Mouse (Mus musculus): ENCODE results near the gene Cacna1e. TPM values are rescaled to one million over a fixed set of nuclear protein-coding genes. Genes with fewer than 3 reads are reported as not detected.

Cacna1e gene
- polyA plus RNA-seq, 1 experiment = not detected

- Histone ChIP-seq H3K4me3 (ENCODE audit: insufficient read depth, low read length) (no peak overlapping the region), H3K27ac (ENCODE audit: insufficient read depth, low read depth, low read length) (no peak overlapping the region), H3K4me1 (ENCODE audit: control insufficient read depth, insufficient read depth, low read length) (no peaks in the 10 kb centered on the region)
- TF ChIP-seq POLR2A (IDR thresholded peaks at IDR 0.05; ENCODE audit: borderline replicate concordance, low read depth, low read length) (no peak), CTCF (IDR thresholded peaks at IDR 0.05; ENCODE audit: low read depth, low read length) (no peak)
Measured at GRCm38 (mm10) chr1:154770542-154770941, 113.8 kb downstream of the Cacna1e start.

GRCm38 (mm10) chr1:154763132-154763531 is 121.2 kb downstream of the Cacna1e start:
- Histone ChIP-seq H3K4me3 (ENCODE audit: insufficient read depth, low read length) (no peak overlapping the region), H3K27ac (ENCODE audit: insufficient read depth, low read depth, low read length) (no peak overlapping the region), H3K4me1 (ENCODE audit: control insufficient read depth, insufficient read depth, low read length) (no peaks in the 10 kb centered on the region)
- no peak for TF ChIP-seq CTCF (IDR thresholded peaks at IDR 0.05; ENCODE audit: low read depth, low read length)
- no peak for TF ChIP-seq POLR2A (IDR thresholded peaks at IDR 0.05; ENCODE audit: borderline replicate concordance, low read depth, low read length)

GRCm38 (mm10) chr1:154752081-154752480 is 132.2 kb downstream of the Cacna1e start:
- Histone ChIP-seq H3K4me1 (ENCODE audit: control insufficient read depth, insufficient read depth, low read length) (no peaks in the 10 kb centered on the region), H3K27ac (ENCODE audit: insufficient read depth, low read depth, low read length) (no peak overlapping the region)
- TF ChIP-seq POLR2A (IDR thresholded peaks at IDR 0.05; ENCODE audit: borderline replicate concordance, low read depth, low read length) (no peak), CTCF (IDR thresholded peaks at IDR 0.05; ENCODE audit: low read depth, low read length) (no peak)

GRCm38 (mm10) chr1:154748531-154748930 is 135.8 kb downstream of the Cacna1e start:
- Histone ChIP-seq H3K27ac (ENCODE audit: insufficient read depth, low read depth, low read length) (no peak overlapping the region), H3K4me3 (ENCODE audit: insufficient read depth, low read length) (no peak overlapping the region)
- TF ChIP-seq CTCF (IDR thresholded peaks at IDR 0.05; ENCODE audit: low read depth, low read length) = no peak
- no peak for TF ChIP-seq POLR2A (IDR thresholded peaks at IDR 0.05; ENCODE audit: borderline replicate concordance, low read depth, low read length)

More at GRCm38 (mm10) chr1:154752081-154752480, 132.2 kb downstream of the Cacna1e start:
- no peak overlapping the region for H3K4me3 ChIP-seq (ENCODE audit: insufficient read depth, low read length)

GRCm38 (mm10) chr1:154745241-154745640 is 139.1 kb downstream of the Cacna1e start:
- H3K4me3 ChIP-seq (ENCODE audit: insufficient read depth, low read length) = no peak overlapping the region
- H3K27ac ChIP-seq (ENCODE audit: insufficient read depth, low read depth, low read length) = no peak overlapping the region
- H3K4me1 ChIP-seq (ENCODE audit: control insufficient read depth, insufficient read depth, low read length) = no peaks in the 10 kb centered on the region
- TF ChIP-seq POLR2A (IDR thresholded peaks at IDR 0.05; ENCODE audit: borderline replicate concordance, low read depth, low read length) = no peak
- no peak for TF ChIP-seq CTCF (IDR thresholded peaks at IDR 0.05; ENCODE audit: low read depth, low read length)

More at GRCm38 (mm10) chr1:154748531-154748930, 135.8 kb downstream of the Cacna1e start:
- H3K4me1 ChIP-seq (ENCODE audit: control insufficient read depth, insufficient read depth, low read length) = no peaks in the 10 kb centered on the region

GRCm38 (mm10) chr1:154730411-154730961 is 153.8 kb downstream of the Cacna1e start:
- TF ChIP-seq POLR2A (IDR thresholded peaks at IDR 0.05; ENCODE audit: borderline replicate concordance, low read depth, low read length) (no peak), CTCF (IDR thresholded peaks at IDR 0.05; ENCODE audit: low read depth, low read length) (no peak)
- H3K4me1 ChIP-seq (ENCODE audit: control insufficient read depth, insufficient read depth, low read length) = no peaks in the 10 kb centered on the region
- H3K27ac ChIP-seq (ENCODE audit: insufficient read depth, low read depth, low read length) = no peak overlapping the region
- H3K4me3 ChIP-seq (ENCODE audit: insufficient read depth, low read length) = no peak overlapping the region

- TF ChIP-seq POLR2A (IDR thresholded peaks at IDR 0.05; ENCODE audit: borderline replicate concordance, low read depth, low read length) (no peak), CTCF (IDR thresholded peaks at IDR 0.05; ENCODE audit: low read depth, low read length) (no peak)
- Histone ChIP-seq H3K27ac (ENCODE audit: insufficient read depth, low read depth, low read length) (no peak overlapping the region), H3K4me1 (ENCODE audit: control insufficient read depth, insufficient read depth, low read length) (no peaks in the 10 kb centered on the region), H3K4me3 (ENCODE audit: insufficient read depth, low read length) (no peak overlapping the region)
Measured at GRCm38 (mm10) chr1:154729269-154729980, 154.9 kb downstream of the Cacna1e start.

- Histone ChIP-seq H3K4me1 (ENCODE audit: control insufficient read depth, insufficient read depth, low read length) (no peaks in the 10 kb centered on the region), H3K4me3 (ENCODE audit: insufficient read depth, low read length) (no peak overlapping the region), H3K27ac (ENCODE audit: insufficient read depth, low read depth, low read length) (no peak overlapping the region)
- no peak for TF ChIP-seq CTCF (IDR thresholded peaks at IDR 0.05; ENCODE audit: low read depth, low read length)
- no peak for TF ChIP-seq POLR2A (IDR thresholded peaks at IDR 0.05; ENCODE audit: borderline replicate concordance, low read depth, low read length)
Measured at GRCm38 (mm10) chr1:154728682-154729081, 155.6 kb downstream of the Cacna1e start.

- no peaks in the 10 kb centered on the region for H3K4me1 ChIP-seq (ENCODE audit: control insufficient read depth, insufficient read depth, low read length)
- no peak overlapping the region for H3K27ac ChIP-seq (ENCODE audit: insufficient read depth, low read depth, low read length)
- TF ChIP-seq POLR2A (IDR thresholded peaks at IDR 0.05; ENCODE audit: borderline replicate concordance, low read depth, low read length) (no peak), CTCF (IDR thresholded peaks at IDR 0.05; ENCODE audit: low read depth, low read length) (no peak)
- no peak overlapping the region for H3K4me3 ChIP-seq (ENCODE audit: insufficient read depth, low read length)
Measured at GRCm38 (mm10) chr1:154727696-154728095, 156.6 kb downstream of the Cacna1e start.

Data from bone marrow macrophage, adult 2 months (primary cell).